Mouse (Mus musculus): ENCODE measurements at regions not wholly inside any gene's neighbourhood (a gene's known extent, or its start where the extent isn't known, plus 50 kb on each side); places are given as distances from the start of the nearest gene placed in this dataset.

DNA sequence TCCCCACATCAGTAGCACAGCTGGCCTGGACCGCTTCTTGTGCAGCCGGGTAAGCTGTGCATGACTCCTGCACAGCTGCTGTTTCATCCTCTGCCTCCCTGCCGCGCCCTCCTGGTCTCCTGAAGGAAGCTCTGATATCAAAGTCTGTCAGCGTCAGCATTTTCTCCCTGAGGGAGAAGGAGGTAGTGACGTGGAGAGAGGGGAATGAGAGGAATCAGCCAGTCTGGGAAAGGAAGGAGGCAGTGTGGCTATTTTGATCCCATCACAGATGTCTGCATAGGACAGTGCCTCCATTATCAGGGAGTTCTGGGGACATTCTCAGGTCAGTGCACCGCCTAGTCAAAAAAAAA, 62.6 kb upstream of the Eml4 start:
- TF ChIP-seq CTCF (IDR thresholded peaks at IDR 0.05; ENCODE audit: insufficient read depth, low read depth, low read length) (no peak), POLR2A (IDR thresholded peaks at IDR 0.05; ENCODE audit: insufficient read depth, low read depth, low read length) (no peak)
